Mouse (Mus musculus) embryonic facial prominence, embryonic 11.5 days (tissue): Measurements from ENCODE around the gene Gm20388. TPM values are rescaled to one million over a fixed set of nuclear protein-coding genes. Genes with fewer than 3 reads are reported as not detected.

Experiments used
- ATAC-seq: fragments of 200-750 bp; cut with Nextera tagmentation; replicated peaks from 2 replicates; pipeline ENCODE4 v1.8.0; 2017; ENCODE audit warnings: low read depth; ENCODE audit not compliant: insufficient number of reproducible peaks, low FRiP score, low TSS enrichment
- DNase-seq: peaks from one replicate; pipeline ENCODE4 v3.0.0-alpha.2; 2015; ENCODE audit warnings: low spot score
- H3K27ac ChIP-seq: fragments of 300-500 bp; sonication (generic); replicated peaks from 2 replicates; pipeline ENCODE4 v1.5.1; 2014; ENCODE audit warnings: mild to moderate bottlenecking, low read depth, low read length, control low read depth
- H3K27me3 ChIP-seq: fragments of 300-500 bp; sonication (generic); 2 replicates; pipeline ENCODE4 v1.6.1; 2014; ENCODE audit warnings: mild to moderate bottlenecking, low read length, moderate library complexity, mixed read lengths; ENCODE audit not compliant: control insufficient read depth, insufficient read depth
- H3K36me3 ChIP-seq: fragments of 300-500 bp; sonication (generic); replicated peaks from 2 replicates; pipeline ENCODE4 v1.6.1; 2014; ENCODE audit warnings: low read depth, mild to moderate bottlenecking, low read length, moderate library complexity, mixed read lengths; ENCODE audit not compliant: control insufficient read depth, insufficient read depth
- H3K4me1 ChIP-seq: fragments of 300-500 bp; sonication (generic); 2 replicates; pipeline ENCODE4 v1.6.1; 2014; ENCODE audit warnings: low read length, mixed read lengths; ENCODE audit not compliant: control insufficient read depth, insufficient read depth
- H3K4me2 ChIP-seq: fragments of 300-500 bp; sonication (generic); 2 replicates; pipeline ENCODE4 v1.6.1; 2014; ENCODE audit warnings: low read depth, mild to moderate bottlenecking, control low read depth, low read length, moderate library complexity
- H3K4me3 ChIP-seq: fragments of 300-500 bp; sonication (generic); 2 replicates; pipeline ENCODE4 v1.5.1; 2014; ENCODE audit warnings: low read depth, low read length, control low read depth
- H3K9ac ChIP-seq: fragments of 300-500 bp; sonication (generic); replicated peaks from 2 replicates; pipeline ENCODE4 v1.6.1; 2014; ENCODE audit warnings: mild to moderate bottlenecking, control low read depth, low read length
- H3K9me3 ChIP-seq: fragments of 300-500 bp; sonication (generic); replicated peaks from 2 replicates; pipeline ENCODE4 v1.6.1; 2016; ENCODE audit warnings: mild to moderate bottlenecking, low read length, inconsistent platforms, mixed read lengths; ENCODE audit not compliant: control insufficient read depth
- WGBS: fragments of 180-500 bp; shearing (Covaris S2); extraction: QIAGEN DNeasy Blood & Tissue Kit; methylation state at CpG from one replicate; pipeline ENCODE4 v1.1.7; 2014; 5-methylcytosine and 5-hydroxymethylcytosine counted together
- polyA plus RNA-seq: library from polyadenylated mRNA; unstranded; fragments of >200 nt; fragmentation: Nextera tagmentation; extraction: Ambion mirVana; gene quantifications from 2 replicates; pipeline ENCODE4 v1.2.1, GENCODE M21; 2014

Gene Gm20388
- polyA plus RNA-seq, 1 experiment from 2014 or later, result 3.1 TPM

- Histone ChIP-seq H3K27me3 (no peaks in the 10 kb centered on the region), H3K9me3 (no peaks in the 10 kb centered on the region), H3K9ac (no peak overlapping the region), H3K36me3 (no peaks in the 10 kb centered on the region; the same call in none of the 2 replicates), H3K27ac (no peak overlapping the region), H3K4me1 (no peaks in the 10 kb centered on the region), H3K4me3 (no peak overlapping the region), H3K4me2 (no peak overlapping the region)
- DNase-seq (no peak), ATAC-seq (no peak)
- WGBS, result 88% methylated on average over 5 of the region's 5 CpGs
These were observed 3373.9 kb downstream of the Gm20388 start for GRCm38 (mm10) chr8:123284493-123284892.

DNA sequence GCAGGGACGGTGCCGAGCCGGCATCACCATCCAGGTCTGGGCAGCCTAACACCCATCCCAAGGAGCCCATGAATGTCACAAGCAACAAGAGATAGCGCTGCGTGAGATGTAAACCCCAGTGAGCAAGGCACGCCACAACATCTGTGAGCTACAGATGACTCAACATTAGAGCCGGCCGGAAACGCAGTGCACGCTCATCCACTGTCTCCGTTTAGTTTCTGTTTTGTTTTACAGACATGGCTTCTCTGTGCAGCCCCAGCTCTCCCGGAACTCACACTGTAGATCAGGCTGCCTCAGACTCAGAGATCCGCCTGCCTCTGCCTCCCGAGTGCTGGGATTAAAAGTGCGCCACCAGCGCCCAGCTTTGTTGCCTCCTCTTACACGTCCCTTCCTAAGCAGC, 3376.7 kb downstream of the Gm20388 start:
- no peaks in the 10 kb centered on the region; the same call in 1 of the 2 replicates for H3K36me3 ChIP-seq
- no peaks in the 10 kb centered on the region for H3K9me3 ChIP-seq
- H3K27ac ChIP-seq, result no peak overlapping the region
- H3K4me1 ChIP-seq, result no peaks in the 10 kb centered on the region
- H3K4me2 ChIP-seq, result no peak overlapping the region
- ATAC-seq (no peak), DNase-seq (no peak)
- 96% methylated on average over 17 of the region's 17 CpGs for WGBS
- H3K27me3 ChIP-seq, result no peaks in the 10 kb centered on the region
- no peak overlapping the region for H3K4me3 ChIP-seq
- H3K9ac ChIP-seq, result no peak overlapping the region

GRCm38 (mm10) chr8:123290166-123290565, 3379.5 kb downstream of the Gm20388 start:
- H3K36me3 ChIP-seq, result no peaks in the 10 kb centered on the region; the same call in 1 of the 2 replicates
- no peaks in the 10 kb centered on the region for H3K9me3 ChIP-seq

DNA sequence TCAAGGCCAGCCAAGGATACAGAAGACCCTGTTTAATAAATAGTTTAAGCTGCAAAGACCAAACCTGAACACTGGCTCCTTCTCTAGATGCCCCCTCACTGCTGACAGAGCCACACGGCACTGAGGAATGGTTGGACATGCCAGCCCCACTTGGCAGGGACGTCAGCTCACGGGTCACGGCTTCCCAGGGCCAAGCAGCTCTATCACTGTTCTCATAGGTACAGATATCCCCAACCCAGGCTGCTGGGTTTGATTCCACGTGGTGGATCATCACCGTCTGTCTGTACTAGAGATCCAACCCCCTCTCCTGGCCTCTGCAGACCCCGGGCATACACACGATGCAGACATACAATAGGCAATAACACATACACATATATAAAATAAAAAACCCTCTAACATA, 3380.0 kb downstream of the Gm20388 start:
- WGBS, result 92% methylated on average over 8 of the region's 8 CpGs
- ATAC-seq, result no peak
- H3K9ac ChIP-seq, result no peak overlapping the region
- H3K4me1 ChIP-seq, result no peaks in the 10 kb centered on the region
- H3K4me2 ChIP-seq, result no peak overlapping the region
- no peak overlapping the region for H3K4me3 ChIP-seq
- H3K9me3 ChIP-seq, result no peaks in the 10 kb centered on the region
- no peaks in the 10 kb centered on the region for H3K27me3 ChIP-seq
- DNase-seq, result no peak
- H3K36me3 ChIP-seq, result no peaks in the 10 kb centered on the region; the same call in 1 of the 2 replicates
- H3K27ac ChIP-seq, result no peak overlapping the region

More at GRCm38 (mm10) chr8:123290166-123290565, 3379.5 kb downstream of the Gm20388 start:
- H3K4me3 ChIP-seq, result no peak overlapping the region
- no peaks in the 10 kb centered on the region for H3K4me1 ChIP-seq
- no peak overlapping the region for H3K27ac ChIP-seq
- H3K27me3 ChIP-seq, result no peaks in the 10 kb centered on the region
- no peak overlapping the region for H3K9ac ChIP-seq
- H3K4me2 ChIP-seq, result no peak overlapping the region
- peak; percentile 26 for DNase-seq
- WGBS, result 81% methylated on average over 4 of the region's 4 CpGs
- no peak for ATAC-seq

DNA sequence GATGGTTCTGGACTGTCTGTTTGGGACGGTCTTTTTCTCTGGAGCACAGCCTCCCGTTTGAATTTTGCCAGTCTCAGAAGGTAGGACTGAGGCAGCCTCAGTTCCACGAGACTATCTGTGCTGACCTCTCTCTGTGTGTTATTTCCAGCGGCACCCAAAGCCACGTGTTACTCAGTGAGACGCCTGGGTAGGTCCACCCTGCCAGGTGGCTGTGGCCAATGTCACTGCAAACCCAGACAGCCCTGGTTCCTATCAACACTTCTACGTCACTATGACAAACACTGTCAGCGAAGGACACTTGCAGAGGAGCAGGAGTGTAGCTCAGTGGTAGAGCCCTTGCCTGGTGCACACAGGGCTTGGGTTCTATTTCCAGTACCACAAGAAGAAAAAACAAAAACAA, 3381.1 kb downstream of the Gm20388 start:
- Histone ChIP-seq H3K9ac (no peak overlapping the region), H3K27ac (no peak overlapping the region), H3K4me1 (no peaks in the 10 kb centered on the region), H3K9me3 (no peaks in the 10 kb centered on the region), H3K27me3 (no peaks in the 10 kb centered on the region), H3K4me3 (no peak overlapping the region), H3K4me2 (no peak overlapping the region), H3K36me3 (no peaks in the 10 kb centered on the region; the same call in 1 of the 2 replicates)
- 85% methylated on average over 8 of the region's 8 CpGs for WGBS
- DNase-seq (no peak), ATAC-seq (no peak)

- Histone ChIP-seq H3K9me3 (no peaks in the 10 kb centered on the region), H3K36me3 (no peaks in the 10 kb centered on the region; the same call in 1 of the 2 replicates), H3K27me3 (no peaks in the 10 kb centered on the region), H3K9ac (no peak overlapping the region), H3K4me3 (no peak overlapping the region), H3K4me2 (no peak overlapping the region), H3K4me1 (no peaks in the 10 kb centered on the region), H3K27ac (no peak overlapping the region)
- ATAC-seq, result no peak
- no peak for DNase-seq
- 86% methylated on average over 3 of the region's 3 CpGs for WGBS
These were observed 3381.6 kb downstream of the Gm20388 start for GRCm38 (mm10) chr8:123292281-123292680.

DNA sequence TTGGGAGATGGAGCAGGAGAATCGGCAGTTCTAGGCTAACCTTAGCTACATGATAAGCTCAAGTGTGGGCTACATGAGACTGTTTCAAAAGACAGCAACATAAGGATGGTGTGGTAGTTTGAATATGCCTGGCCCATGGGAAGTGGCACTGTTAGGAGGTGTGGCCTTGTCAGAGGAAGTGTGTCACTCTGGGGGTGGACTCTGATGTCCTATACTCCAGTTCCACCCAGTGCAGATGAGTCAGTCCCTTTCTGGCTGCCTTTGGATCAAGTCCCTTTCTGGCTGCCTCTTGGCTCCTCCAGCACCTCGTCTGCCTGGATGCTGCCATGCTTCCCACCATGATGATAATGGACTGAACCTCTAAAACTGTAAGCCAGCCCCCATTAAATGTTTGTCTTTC, 3382.1 kb downstream of the Gm20388 start:
- H3K4me1 ChIP-seq, result no peaks in the 10 kb centered on the region
- 88% methylated on average over 2 of the region's 2 CpGs for WGBS
- H3K9me3 ChIP-seq, result no peaks in the 10 kb centered on the region
- no peaks in the 10 kb centered on the region; the same call in 1 of the 2 replicates for H3K36me3 ChIP-seq
- ATAC-seq (no peak), DNase-seq (no peak)
- no peak overlapping the region for H3K27ac ChIP-seq
- H3K4me2 ChIP-seq, result no peak overlapping the region
- H3K9ac ChIP-seq, result no peak overlapping the region
- no peak overlapping the region for H3K4me3 ChIP-seq
- no peaks in the 10 kb centered on the region for H3K27me3 ChIP-seq

DNA sequence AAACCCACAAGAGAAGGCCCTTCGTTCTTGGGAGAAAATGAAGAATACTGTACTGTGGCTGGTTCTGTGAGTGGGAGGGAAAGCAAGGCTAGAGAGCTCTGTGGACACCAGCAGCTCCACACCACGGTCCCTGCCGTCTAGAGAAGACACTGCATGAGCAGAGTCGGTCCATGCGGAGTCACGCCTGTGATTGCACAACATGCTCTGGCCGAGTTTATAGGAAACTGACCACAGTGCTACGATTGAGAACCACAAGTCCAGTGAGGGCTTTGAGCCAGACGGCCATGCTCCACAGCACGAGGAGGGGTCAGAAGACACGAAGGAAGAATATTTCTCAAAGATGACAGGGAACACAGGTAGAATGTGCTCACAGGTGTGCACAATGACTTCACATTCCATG, 3387.7 kb downstream of the Gm20388 start:
- H3K27me3 ChIP-seq, result no peaks in the 10 kb centered on the region
- H3K4me3 ChIP-seq, result no peak overlapping the region
- H3K36me3 ChIP-seq, result no peaks in the 10 kb centered on the region; the same call in 1 of the 2 replicates
- H3K27ac ChIP-seq, result no peak overlapping the region
- no peaks in the 10 kb centered on the region for H3K4me1 ChIP-seq
- H3K4me2 ChIP-seq, result no peak overlapping the region
- no peak for ATAC-seq
- 90% methylated on average over 11 of the region's 11 CpGs for WGBS
- no peaks in the 10 kb centered on the region for H3K9me3 ChIP-seq
- H3K9ac ChIP-seq, result no peak overlapping the region
- no peak for DNase-seq
